Mouse (Mus musculus) heart, embryonic 16.5 days (tissue): ENCODE measurements at regions not wholly inside any gene's neighbourhood (a gene's known extent, or its start where the extent isn't known, plus 50 kb on each side); places are given as distances from the start of the nearest gene placed in this dataset.

Experiments
- ATAC-seq: fragments of 200-750 bp; cut with Nextera tagmentation; replicated peaks from 2 replicates; pipeline ENCODE4 v1.8.0; 2017; ENCODE audit warnings: moderate number of reproducible peaks; ENCODE audit not compliant: insufficient read depth, low FRiP score; ENCODE audit errors: extremely low read depth
- H3K27ac ChIP-seq: fragments of 300-500 bp; sonication (generic); 2 replicates; pipeline ENCODE4 v1.5.1; 2014; ENCODE audit warnings: mild to moderate bottlenecking, low read length, control low read depth, moderate library complexity
- H3K27me3 ChIP-seq: fragments of 300-500 bp; sonication (generic); 2 replicates; pipeline ENCODE4 v1.6.1; 2014; ENCODE audit warnings: low read length, mixed read lengths; ENCODE audit not compliant: control insufficient read depth, insufficient read depth
- H3K36me3 ChIP-seq: fragments of 300-500 bp; sonication (generic); 2 replicates; pipeline ENCODE4 v1.6.1; 2014; ENCODE audit not compliant: control insufficient read depth, insufficient read depth
- H3K4me1 ChIP-seq: fragments of 300-500 bp; sonication (generic); 2 replicates; pipeline ENCODE4 v1.6.1; 2014; ENCODE audit warnings: low read length, mixed read lengths; ENCODE audit not compliant: control insufficient read depth, insufficient read depth
- H3K4me2 ChIP-seq: fragments of 300-500 bp; sonication (generic); 2 replicates; pipeline ENCODE4 v1.6.1; 2014; ENCODE audit warnings: low read depth, mild to moderate bottlenecking, control low read depth, low read length
- H3K4me3 ChIP-seq: fragments of 300-500 bp; sonication (generic); 2 replicates; pipeline ENCODE4 v1.5.1; 2014; ENCODE audit warnings: mild to moderate bottlenecking, control low read depth, low read length
- H3K9ac ChIP-seq: fragments of 300-500 bp; sonication (generic); 2 replicates; pipeline ENCODE4 v1.6.1; 2014; ENCODE audit warnings: low read length, control low read depth
- H3K9me3 ChIP-seq: fragments of 300-500 bp; sonication (generic); replicated peaks from 2 replicates; pipeline ENCODE4 v1.6.1; 2016; ENCODE audit warnings: low read length; ENCODE audit not compliant: control insufficient read depth
- WGBS: fragments of 180-500 bp; shearing (Covaris S2); extraction: QIAGEN DNeasy Blood & Tissue Kit; methylation state at CpG from one replicate; pipeline ENCODE4 v1.1.7; 2014; 5-methylcytosine and 5-hydroxymethylcytosine counted together

GRCm38 (mm10) chr16:24175235-24175760 lies 186.6 kb upstream of the Bcl6 start:
- WGBS, result 76% methylated on average over 9 of the region's 9 CpGs
- no peak overlapping the region for H3K27ac ChIP-seq
- H3K36me3 ChIP-seq, result no peaks in the 10 kb centered on the region
- no peak overlapping the region for H3K9ac ChIP-seq
- H3K9me3 ChIP-seq, result no peaks in the 10 kb centered on the region
- no peak overlapping the region for H3K4me3 ChIP-seq
- H3K4me1 ChIP-seq, result peaks cover 8% of the 10 kb centered on the region
- H3K4me2 ChIP-seq, result no peak overlapping the region
- H3K27me3 ChIP-seq, result no peaks in the 10 kb centered on the region
- no peak for ATAC-seq

DNA sequence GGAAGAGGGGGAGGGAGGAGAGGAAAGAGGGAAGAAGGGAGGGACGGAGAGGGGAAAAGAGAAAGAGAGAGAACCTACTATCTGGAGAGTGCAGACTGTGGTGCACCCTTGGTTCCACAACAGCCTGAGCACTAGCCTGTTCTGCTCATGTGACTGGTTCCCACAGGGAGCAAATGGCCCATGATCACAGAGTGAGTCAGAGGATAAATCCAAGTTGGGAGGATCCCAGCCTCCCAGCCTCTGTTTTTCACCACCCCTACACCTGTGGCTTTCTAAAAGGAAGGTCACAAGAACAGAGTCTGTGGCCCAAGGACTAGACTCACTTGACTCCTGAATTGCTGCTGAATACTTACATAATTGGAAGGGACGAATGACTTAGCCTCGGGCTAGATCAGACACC lies 185.9 kb upstream of the Bcl6 start:
- 79% methylated on average over 3 of the region's 3 CpGs for WGBS
- H3K4me1 ChIP-seq, result peaks cover 5% of the 10 kb centered on the region
- H3K36me3 ChIP-seq, result no peaks in the 10 kb centered on the region
- H3K4me3 ChIP-seq, result no peak overlapping the region
- no peak overlapping the region for H3K4me2 ChIP-seq
- no peak for ATAC-seq
- H3K9me3 ChIP-seq, result no peaks in the 10 kb centered on the region
- H3K27me3 ChIP-seq, result no peaks in the 10 kb centered on the region
- no peak overlapping the region for H3K9ac ChIP-seq
- H3K27ac ChIP-seq, result no peak overlapping the region

DNA sequence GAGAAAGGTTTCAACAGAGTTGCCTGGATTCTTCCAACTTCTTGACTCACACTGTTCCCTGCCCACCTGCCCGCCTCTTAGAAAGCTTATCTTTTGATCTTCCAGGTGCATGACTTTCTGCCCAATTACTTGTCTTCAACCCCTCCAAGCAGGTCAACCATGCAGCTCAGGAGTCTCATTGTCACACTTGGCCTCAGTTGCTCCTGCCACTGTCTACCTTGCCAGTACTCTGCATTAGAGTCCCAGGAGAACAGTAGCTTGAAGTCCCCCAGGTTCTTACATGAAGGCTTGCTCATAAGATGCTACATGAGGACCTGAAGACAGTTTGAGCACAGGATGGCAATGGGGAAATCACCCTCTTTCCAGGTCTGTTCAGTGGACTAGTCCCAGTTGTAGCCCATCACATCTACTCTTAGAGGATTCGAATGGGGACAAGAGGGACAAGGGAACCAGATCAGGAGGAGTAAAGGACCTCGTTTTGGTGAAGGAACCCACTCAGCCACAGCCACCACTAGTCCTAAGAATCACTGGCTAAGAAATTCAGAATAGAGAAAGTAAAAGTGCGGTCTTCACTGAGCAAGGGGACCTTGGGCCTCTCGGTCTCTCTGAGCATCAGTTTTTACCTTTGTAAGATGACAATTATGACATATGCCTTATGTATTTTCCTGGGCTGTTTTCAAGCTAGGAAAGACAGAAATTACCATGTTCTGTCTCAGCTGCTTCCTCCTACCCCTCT lies 185.3 kb upstream of the Bcl6 start:
- no peaks in the 10 kb centered on the region for H3K36me3 ChIP-seq
- H3K27me3 ChIP-seq, result no peaks in the 10 kb centered on the region
- H3K4me2 ChIP-seq, result no peak overlapping the region
- H3K27ac ChIP-seq, result no peak overlapping the region
- peaks cover 5% of the 10 kb centered on the region for H3K4me1 ChIP-seq
- 80% methylated on average over 5 of the region's 5 CpGs for WGBS
- no peak overlapping the region for H3K4me3 ChIP-seq
- H3K9me3 ChIP-seq, result no peaks in the 10 kb centered on the region
- ATAC-seq, result no peak
- no peak overlapping the region for H3K9ac ChIP-seq

- peaks cover 5% of the 10 kb centered on the region for H3K4me1 ChIP-seq
- no peaks in the 10 kb centered on the region for H3K9me3 ChIP-seq
- H3K9ac ChIP-seq, result no peak overlapping the region
- 93% methylated on average over 2 of the region's 2 CpGs for WGBS
- H3K4me2 ChIP-seq, result no peak overlapping the region
- no peak overlapping the region for H3K4me3 ChIP-seq
- H3K27ac ChIP-seq, result no peak overlapping the region
- no peak for ATAC-seq
- H3K36me3 ChIP-seq, result no peaks in the 10 kb centered on the region
- no peaks in the 10 kb centered on the region for H3K27me3 ChIP-seq
These were observed 184.0 kb upstream of the Bcl6 start for GRCm38 (mm10) chr16:24172653-24173052.

DNA sequence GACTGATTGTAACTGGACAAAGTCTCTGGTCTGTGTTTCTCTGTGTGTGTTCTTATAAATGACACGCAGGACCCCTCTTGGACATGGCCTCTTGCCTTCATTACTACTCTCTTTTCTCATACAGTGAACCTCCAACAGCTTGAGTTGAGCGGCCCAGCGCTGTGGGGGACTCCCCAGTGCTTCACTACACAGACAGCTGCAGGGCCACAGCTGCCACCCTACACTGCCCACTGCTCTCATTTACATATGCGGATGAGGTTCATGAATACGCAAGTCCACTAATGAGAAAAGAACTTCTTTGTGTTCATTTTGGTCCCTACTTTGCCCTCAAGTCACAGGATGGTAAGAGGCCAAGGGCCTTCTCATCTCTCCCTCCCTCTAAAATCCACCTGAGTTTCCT lies 183.4 kb upstream of the Bcl6 start:
- Histone ChIP-seq H3K9me3 (no peaks in the 10 kb centered on the region), H3K36me3 (no peaks in the 10 kb centered on the region), H3K4me2 (no peak overlapping the region), H3K27ac (no peak overlapping the region), H3K4me1 (peaks cover 5% of the 10 kb centered on the region), H3K27me3 (no peaks in the 10 kb centered on the region), H3K9ac (no peak overlapping the region), H3K4me3 (no peak overlapping the region)
- no peak for ATAC-seq
- whole genome bisulfite sequencing, result 86% methylated on average over 5 of the region's 5 CpGs

DNA sequence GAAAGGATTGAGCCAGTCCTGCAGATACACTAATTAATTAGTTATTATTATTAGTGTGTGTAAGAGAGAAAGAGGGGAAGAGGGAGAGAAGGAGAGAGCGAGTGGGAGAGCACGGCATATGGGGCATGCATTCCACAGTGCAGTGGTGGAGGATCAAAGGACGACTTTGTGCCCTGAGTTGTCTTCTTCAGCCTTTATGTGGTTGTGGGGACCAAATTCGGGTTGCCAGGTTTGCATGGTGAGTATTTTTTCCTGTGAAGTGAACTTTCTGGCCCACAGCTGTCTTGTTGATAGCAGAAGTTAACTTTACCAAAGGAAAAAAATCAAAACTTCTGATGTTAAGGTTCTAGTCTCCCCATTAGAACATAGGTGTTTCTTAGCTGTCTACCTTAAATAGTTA lies 182.5 kb upstream of the Bcl6 start:
- Histone ChIP-seq H3K36me3 (no peaks in the 10 kb centered on the region), H3K27ac (no peak overlapping the region), H3K27me3 (no peaks in the 10 kb centered on the region), H3K9ac (no peak overlapping the region), H3K4me3 (no peak overlapping the region), H3K4me1 (peaks cover 1% of the 10 kb centered on the region), H3K9me3 (no peaks in the 10 kb centered on the region), H3K4me2 (no peak overlapping the region)
- WGBS, result 73% methylated on average over 4 of the region's 4 CpGs
- ATAC-seq, result no peak

- Histone ChIP-seq H3K27me3 (no peaks in the 10 kb centered on the region), H3K36me3 (no peaks in the 10 kb centered on the region), H3K4me3 (no peak overlapping the region), H3K9ac (no peak overlapping the region), H3K9me3 (no peaks in the 10 kb centered on the region), H3K4me2 (no peak overlapping the region), H3K4me1 (peaks cover 3% of the 10 kb centered on the region; the same call in 1 of the 2 replicates), H3K27ac (no peak overlapping the region)
- no peak for ATAC-seq
These were observed 177.8 kb upstream of the Bcl6 start for GRCm38 (mm10) chr16:24166496-24166895.

GRCm38 (mm10) chr16:24165461-24166081 lies 176.9 kb upstream of the Bcl6 start:
- Histone ChIP-seq H3K27ac (no peak overlapping the region; the same call in 1 of the 2 replicates), H3K4me3 (no peak overlapping the region), H3K36me3 (no peaks in the 10 kb centered on the region), H3K4me2 (no peak overlapping the region), H3K27me3 (no peaks in the 10 kb centered on the region), H3K9me3 (no peaks in the 10 kb centered on the region), H3K4me1 (peaks cover 3% of the 10 kb centered on the region; the same call in 1 of the 2 replicates), H3K9ac (peak overlapping the region; percentile 30; the same call in 1 of the 2 replicates)
- peak; percentile 65; the same call in 1 of the 2 replicates for ATAC-seq
- 47% methylated on average over 11 of the region's 11 CpGs for WGBS

DNA sequence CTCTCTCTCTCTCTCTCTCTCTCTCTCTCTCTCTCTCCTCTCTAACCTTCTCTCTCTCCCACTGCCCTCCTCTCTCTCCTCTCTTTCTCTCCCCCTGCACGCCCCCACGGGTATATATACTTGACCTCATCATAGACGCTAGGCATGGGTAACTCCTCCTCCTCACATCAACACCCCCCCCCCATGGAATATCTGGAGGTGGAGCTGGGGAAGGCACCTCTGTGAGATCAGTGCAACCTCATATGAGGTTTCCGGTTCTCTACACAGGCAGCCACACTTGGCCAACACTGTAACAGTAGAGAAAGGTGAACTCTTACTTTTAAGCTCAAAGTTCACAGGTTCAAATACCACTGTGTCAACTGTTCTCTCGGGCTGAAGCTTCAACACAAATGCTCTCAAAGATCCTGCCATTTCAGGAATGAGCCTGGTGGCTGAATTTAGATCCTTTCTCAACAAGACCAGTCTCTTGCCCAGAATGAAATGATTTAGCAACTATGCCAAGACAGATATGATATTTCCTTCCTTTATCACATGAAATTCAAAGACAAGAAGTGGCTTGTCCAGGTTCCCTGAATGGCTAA lies 172.1 kb upstream of the Bcl6 start:
- H3K9me3 ChIP-seq, result no peaks in the 10 kb centered on the region
- no peak overlapping the region for H3K27ac ChIP-seq
- H3K9ac ChIP-seq, result no peak overlapping the region
- H3K27me3 ChIP-seq, result no peaks in the 10 kb centered on the region
- 78% methylated on average over 5 of the region's 5 CpGs for WGBS
- ATAC-seq, result no peak
- no peak overlapping the region for H3K4me3 ChIP-seq
- no peaks in the 10 kb centered on the region for H3K36me3 ChIP-seq
- no peak overlapping the region for H3K4me2 ChIP-seq
- peaks cover 2% of the 10 kb centered on the region; the same call in 1 of the 2 replicates for H3K4me1 ChIP-seq
